Mouse (Mus musculus) erythroblast, embryonic 14.5 days (primary cell): Measurements from ENCODE around the gene Glipr1l3. TPM values are rescaled to one million over a fixed set of nuclear protein-coding genes. Genes with fewer than 3 reads are reported as not detected.
"Not testable (repeated sequence)": the region's sequence is repeated elsewhere in the genome, so short reads cannot be mapped to it uniquely, and the experiment has no call there.

Experiments used
- H3K27me3 ChIP-seq: 2 replicates; pipeline ENCODE4 v1.6.1; 2012; ENCODE audit warnings: inconsistent platforms; ENCODE audit not compliant: control insufficient read depth
- H3K36me3 ChIP-seq: 2 replicates; pipeline ENCODE4 v1.6.1; 2012; ENCODE audit warnings: mild to moderate bottlenecking, inconsistent platforms; ENCODE audit not compliant: control insufficient read depth
- H3K4me1 ChIP-seq: 2 replicates; pipeline ENCODE4 v1.6.1; 2012; ENCODE audit warnings: inconsistent platforms; ENCODE audit not compliant: control insufficient read depth
- H3K4me3 ChIP-seq: replicated peaks from 2 replicates; pipeline ENCODE3; 2012; ENCODE audit warnings: moderate library complexity, mild to moderate bottlenecking, inconsistent platforms
- H3K9me3 ChIP-seq: 2 replicates; pipeline ENCODE4 v1.6.1; 2012; ENCODE audit warnings: low read length, inconsistent platforms, mixed read lengths; ENCODE audit not compliant: control insufficient read depth
- GATA1 ChIP-seq: IDR thresholded peaks from 2 replicates; pipeline ENCODE4 v1.6.1; 2012; ENCODE audit warnings: low read length, inconsistent platforms, mixed read lengths
- TAL1 ChIP-seq: IDR thresholded peaks from 3 replicates; pipeline ENCODE4 v1.6.1; 2012; ENCODE audit warnings: low read length, inconsistent platforms, mixed read lengths
- polyA plus RNA-seq: library from polyadenylated mRNA; stranded (reverse); fragments of >175 nt; gene quantifications from 2 replicates; pipeline ENCODE4 v1.2.3, GENCODE M21; 2012

Gene Glipr1l3
- polyA plus RNA-seq, 1 experiment: not detected

- no peaks in the 10 kb centered on the region for H3K36me3 ChIP-seq
- H3K27me3 ChIP-seq: no peaks in the 10 kb centered on the region
- no peak for TF ChIP-seq GATA1
- no peak for TF ChIP-seq TAL1
- H3K9me3 ChIP-seq: no peaks in the 10 kb centered on the region
- H3K4me1 ChIP-seq: no peaks in the 10 kb centered on the region
- no peak overlapping the region for H3K4me3 ChIP-seq
These were observed 49.7 kb downstream of the Glipr1l3 start for GRCm38 (mm10) chr10:112110401-112110800.

GRCm38 (mm10) chr10:112105785-112106184 lies 54.3 kb downstream of the Glipr1l3 start:
- not testable (repeated sequence) for H3K9me3 ChIP-seq, H3K4me3 ChIP-seq, H3K27me3 ChIP-seq, H3K4me1 ChIP-seq, H3K36me3 ChIP-seq

Other genes starting within 250 kb of the Glipr1l3 start
- 0.06 and 0.08 TPM in 2 replicates for gene Krr1, start 187.7 kb downstream of the Glipr1l3 start, polyA plus RNA-seq
- not detected in 2 replicates for gene Glipr1, start 157.7 kb downstream of the Glipr1l3 start, polyA plus RNA-seq
- gene Glipr1l1, start 100.1 kb downstream of the Glipr1l3 start, polyA plus RNA-seq: not detected in 2 replicates
- not detected in 2 replicates for gene Glipr1l2, start 77.0 kb downstream of the Glipr1l3 start, polyA plus RNA-seq
- not detected in 2 replicates for gene Caps2, start 3.3 kb upstream of the Glipr1l3 start, polyA plus RNA-seq
- 0.01 TPM in 1 of 2 replicates, not detected in the other for gene Kcnc2, start 110.8 kb upstream of the Glipr1l3 start, polyA plus RNA-seq